Mouse (Mus musculus): ENCODE measurements at regions not wholly inside any gene's neighbourhood (a gene's known extent, or its start where the extent isn't known, plus 50 kb on each side); places are given as distances from the start of the nearest gene placed in this dataset.
A peak's percentile ranks its signal among the peaks of the same experiment; 100 is the strongest.

DNA sequence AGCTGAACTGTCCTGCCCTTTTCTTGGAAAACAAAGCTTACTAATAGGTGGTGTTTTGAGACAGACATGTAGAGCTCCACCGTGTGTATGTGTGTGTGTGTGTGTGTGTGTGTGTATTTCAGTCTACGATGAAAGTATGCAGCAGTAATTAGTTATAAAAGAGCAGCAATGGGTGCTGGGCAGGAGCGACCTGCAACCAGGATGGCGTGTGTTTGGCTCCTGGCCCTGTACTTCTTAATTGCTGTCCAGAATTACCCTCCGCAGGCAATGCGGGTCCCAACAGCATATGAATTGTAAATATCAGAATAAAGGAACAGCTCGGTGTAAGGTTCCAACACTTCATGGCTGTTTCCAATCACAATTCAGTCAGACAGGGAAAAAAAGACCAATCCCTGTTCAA, 92.4 kb downstream of the Kcnrg start:
- Histone ChIP-seq H3K27ac (no peak overlapping the region), H3K4me3 (no peak overlapping the region), H3K36me3 (no peaks in the 10 kb centered on the region), H3K27me3 (ENCODE audit: low read depth, poor library complexity, severe bottlenecking) (no peaks in the 10 kb centered on the region), H3K9me3 (replicated peaks) (no peaks in the 10 kb centered on the region), H3K4me1 (peaks cover 39% of the 10 kb centered on the region)
- WGBS, result 84% methylated on average over 7 of the region's 7 CpGs
- no peak for DNase-seq (ENCODE audit: low spot score)

DNA sequence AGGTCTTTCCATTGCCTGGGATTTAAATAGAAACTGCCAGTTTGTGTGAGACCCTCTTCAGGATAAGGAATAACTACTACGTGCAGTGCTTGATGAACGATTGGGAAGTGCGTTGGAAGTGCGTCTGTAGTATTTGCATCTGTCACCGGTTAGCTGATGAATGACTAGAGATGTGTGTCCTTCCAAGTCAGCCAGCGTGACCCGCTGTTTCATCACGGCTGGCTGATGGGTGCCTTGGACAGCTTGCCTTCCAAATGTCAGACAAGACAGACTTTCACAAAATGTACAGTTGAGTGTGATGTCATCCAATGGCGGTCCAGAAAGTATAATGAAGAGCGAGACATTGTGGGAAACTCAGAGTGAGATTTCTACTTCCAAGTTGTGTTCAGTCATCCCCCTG, 93.9 kb downstream of the Kcnrg start:
- no peaks in the 10 kb centered on the region for H3K27me3 ChIP-seq (ENCODE audit: low read depth, poor library complexity, severe bottlenecking)
- DNase-seq (ENCODE audit: low spot score), result no peak

GRCm38 (mm10) chr14:61703916-61704315, 96.7 kb downstream of the Kcnrg start:
- no peaks in the 10 kb centered on the region for H3K36me3 ChIP-seq
- H3K9me3 ChIP-seq (replicated peaks), result no peaks in the 10 kb centered on the region
- H3K27me3 ChIP-seq (ENCODE audit: low read depth, poor library complexity, severe bottlenecking), result no peaks in the 10 kb centered on the region
- no peak overlapping the region for H3K4me3 ChIP-seq
- no peak overlapping the region for H3K27ac ChIP-seq
- peaks cover 13% of the 10 kb centered on the region for H3K4me1 ChIP-seq
- DNase-seq (ENCODE audit: low spot score), result no peak
- WGBS, result 88% methylated on average over 3 of the region's 3 CpGs

More for the DNA sequence above, 93.9 kb downstream of the Kcnrg start:
- WGBS, result 75% methylated on average over 10 of the region's 10 CpGs
- H3K36me3 ChIP-seq, result no peaks in the 10 kb centered on the region
- H3K4me1 ChIP-seq, result peaks cover 35% of the 10 kb centered on the region
- no peak overlapping the region for H3K27ac ChIP-seq
- no peak overlapping the region for H3K4me3 ChIP-seq
- H3K9me3 ChIP-seq (replicated peaks), result no peaks in the 10 kb centered on the region

DNA sequence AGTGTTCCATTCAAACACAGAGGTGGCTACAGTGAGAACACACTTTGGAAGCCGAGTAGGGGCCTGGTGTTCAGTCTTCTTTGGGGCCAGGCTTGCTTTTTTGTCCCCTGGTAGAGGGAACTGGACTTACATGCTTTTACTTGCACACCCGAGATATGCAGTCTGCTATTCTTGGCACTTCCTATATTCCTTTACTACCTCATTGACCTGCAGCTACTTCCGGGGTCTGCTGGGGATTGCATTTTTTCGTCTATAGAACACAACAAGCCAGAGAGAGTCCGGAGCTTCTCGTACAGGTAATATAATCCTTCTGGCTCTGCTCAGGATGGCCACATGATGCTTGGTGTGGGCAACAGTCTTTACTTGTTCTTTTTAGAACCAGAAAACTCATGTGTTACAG, 99.7 kb downstream of the Kcnrg start:
- no peak for DNase-seq (ENCODE audit: low spot score)
- Histone ChIP-seq H3K9me3 (replicated peaks) (no peaks in the 10 kb centered on the region), H3K4me1 (peaks cover 16% of the 10 kb centered on the region), H3K27ac (no peak overlapping the region), H3K4me3 (no peak overlapping the region), H3K27me3 (ENCODE audit: low read depth, poor library complexity, severe bottlenecking) (no peaks in the 10 kb centered on the region), H3K36me3 (no peaks in the 10 kb centered on the region)
- 89% methylated on average over 6 of the region's 6 CpGs for WGBS

- Histone ChIP-seq H3K9me3 (replicated peaks) (no peaks in the 10 kb centered on the region), H3K36me3 (no peaks in the 10 kb centered on the region), H3K4me3 (no peak overlapping the region), H3K4me1 (peaks cover 17% of the 10 kb centered on the region), H3K27me3 (ENCODE audit: low read depth, poor library complexity, severe bottlenecking) (no peaks in the 10 kb centered on the region), H3K27ac (no peak overlapping the region)
- 90% methylated on average over 6 of the region's 6 CpGs for WGBS
- no peak for DNase-seq (ENCODE audit: low spot score)
These were observed 101.1 kb downstream of the Kcnrg start for GRCm38 (mm10) chr14:61708331-61708730.

GRCm38 (mm10) chr14:61715746-61716145, 108.5 kb downstream of the Kcnrg start:
- H3K4me3 ChIP-seq, result no peak overlapping the region
- peaks cover 10% of the 10 kb centered on the region for H3K4me1 ChIP-seq
- peaks cover 3% of the 10 kb centered on the region; the same call in 1 of the 2 replicates for H3K9me3 ChIP-seq (replicated peaks)
- H3K36me3 ChIP-seq, result no peaks in the 10 kb centered on the region
- H3K27me3 ChIP-seq (ENCODE audit: low read depth, poor library complexity, severe bottlenecking), result no peaks in the 10 kb centered on the region
- DNase-seq (ENCODE audit: low spot score), result no peak
- no peak overlapping the region for H3K27ac ChIP-seq
- WGBS, result 93% methylated on average over 4 of the region's 4 CpGs

GRCm38 (mm10) chr14:61718392-61719124, 111.3 kb downstream of the Kcnrg start:
- Histone ChIP-seq H3K4me3 (no peak overlapping the region), H3K4me1 (peaks cover 3% of the 10 kb centered on the region), H3K36me3 (no peaks in the 10 kb centered on the region), H3K9me3 (replicated peaks) (peaks cover 3% of the 10 kb centered on the region; the same call in 1 of the 2 replicates), H3K27ac (no peak overlapping the region), H3K27me3 (ENCODE audit: low read depth, poor library complexity, severe bottlenecking) (no peaks in the 10 kb centered on the region)
- DNase-seq (ENCODE audit: low spot score), result no peak
- 70% methylated on average over 4 of the region's 4 CpGs for WGBS

GRCm38 (mm10) chr14:61721302-61721701, 114.0 kb downstream of the Kcnrg start:
- no peak overlapping the region for H3K4me3 ChIP-seq
- no peak for DNase-seq (ENCODE audit: low spot score)
- H3K4me1 ChIP-seq, result peaks cover 3% of the 10 kb centered on the region
- no peaks in the 10 kb centered on the region for H3K27me3 ChIP-seq (ENCODE audit: low read depth, poor library complexity, severe bottlenecking)
- H3K9me3 ChIP-seq (replicated peaks), result no peaks in the 10 kb centered on the region
- no peak overlapping the region for H3K27ac ChIP-seq
- 91% methylated on average over 4 of the region's 4 CpGs for WGBS
- no peaks in the 10 kb centered on the region for H3K36me3 ChIP-seq

GRCm38 (mm10) chr14:61724942-61725341, 117.7 kb downstream of the Kcnrg start:
- DNase-seq (ENCODE audit: low spot score), result no peak
- Histone ChIP-seq H3K9me3 (replicated peaks) (no peaks in the 10 kb centered on the region), H3K4me1 (peaks cover 12% of the 10 kb centered on the region), H3K27ac (no peak overlapping the region), H3K27me3 (ENCODE audit: low read depth, poor library complexity, severe bottlenecking) (no peaks in the 10 kb centered on the region), H3K36me3 (no peaks in the 10 kb centered on the region), H3K4me3 (no peak overlapping the region)
- 91% methylated on average over 3 of the region's 3 CpGs for WGBS

GRCm38 (mm10) chr14:61728562-61728961, 121.3 kb downstream of the Kcnrg start:
- WGBS, result 32% methylated on average over 5 of the region's 5 CpGs
- H3K27ac ChIP-seq, result peak overlapping the region; percentile 58
- no peaks in the 10 kb centered on the region for H3K36me3 ChIP-seq
- H3K4me1 ChIP-seq, result peaks cover 12% of the 10 kb centered on the region
- DNase-seq (ENCODE audit: low spot score), result no peak
- no peaks in the 10 kb centered on the region for H3K9me3 ChIP-seq (replicated peaks)
- no peaks in the 10 kb centered on the region for H3K27me3 ChIP-seq (ENCODE audit: low read depth, poor library complexity, severe bottlenecking)
- H3K4me3 ChIP-seq, result no peak overlapping the region

GRCm38 (mm10) chr14:61735541-61735940, 128.3 kb downstream of the Kcnrg start:
- WGBS, result 78% methylated on average over 6 of the region's 6 CpGs
- H3K27ac ChIP-seq, result peak overlapping the region; percentile 85
- peaks cover 38% of the 10 kb centered on the region for H3K4me1 ChIP-seq
- no peak overlapping the region for H3K4me3 ChIP-seq
- no peaks in the 10 kb centered on the region for H3K36me3 ChIP-seq
- DNase-seq (ENCODE audit: low spot score), result no peak
- H3K9me3 ChIP-seq (replicated peaks), result no peaks in the 10 kb centered on the region
- no peaks in the 10 kb centered on the region for H3K27me3 ChIP-seq (ENCODE audit: low read depth, poor library complexity, severe bottlenecking)

DNA sequence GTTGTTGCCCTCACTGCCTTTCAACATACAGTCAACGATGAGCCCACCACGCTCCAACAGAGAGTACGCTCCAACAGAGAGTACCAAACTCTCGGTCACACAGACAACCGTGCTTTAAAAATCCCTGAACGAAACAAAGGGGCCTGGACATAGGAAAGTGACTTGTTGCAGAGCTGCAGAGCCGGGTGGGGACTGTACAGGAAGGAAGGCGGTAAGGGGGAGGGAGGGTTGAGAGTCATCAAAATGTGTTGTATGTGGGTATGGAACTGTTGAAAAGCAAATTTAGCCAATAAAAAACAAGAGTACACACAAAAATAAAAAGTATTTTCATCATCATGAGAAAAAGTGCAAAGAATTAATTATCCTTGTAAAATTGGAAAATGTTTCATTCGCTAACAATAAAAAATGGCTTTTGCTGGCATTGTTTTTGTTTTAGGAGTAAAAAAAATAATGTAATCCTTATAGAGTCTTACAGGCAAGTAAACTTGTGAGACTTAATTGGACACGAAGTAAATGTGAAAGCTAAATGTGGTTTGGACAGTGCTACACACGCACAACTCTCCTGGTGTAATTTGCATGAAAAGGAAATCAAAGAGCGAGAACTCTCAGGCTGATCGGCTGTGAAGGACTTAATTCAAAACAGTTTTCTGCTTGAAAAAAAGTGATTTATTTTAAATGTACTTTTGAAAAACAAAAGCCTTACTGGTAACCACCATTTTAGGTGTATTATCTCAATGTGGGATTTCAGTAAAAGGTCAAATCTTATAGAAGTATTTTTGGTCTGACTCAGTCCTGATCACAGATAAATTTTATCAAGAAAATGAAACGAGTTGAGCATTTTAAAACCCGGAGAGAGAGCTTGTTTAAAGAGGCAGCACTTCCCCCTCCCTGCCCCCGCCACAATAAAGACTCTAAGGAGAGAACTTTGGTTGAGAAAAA, 129.4 kb downstream of the Kcnrg start:
- peak overlapping the region; percentile 85 for H3K27ac ChIP-seq
- peaks cover 40% of the 10 kb centered on the region for H3K4me1 ChIP-seq
- 36% methylated on average over 16 of the region's 16 CpGs for WGBS
- peak; percentile 54 for DNase-seq (ENCODE audit: low spot score)
- H3K27me3 ChIP-seq (ENCODE audit: low read depth, poor library complexity, severe bottlenecking), result no peaks in the 10 kb centered on the region
- H3K36me3 ChIP-seq, result no peaks in the 10 kb centered on the region
- H3K9me3 ChIP-seq (replicated peaks), result no peaks in the 10 kb centered on the region
- H3K4me3 ChIP-seq, result no peak overlapping the region

DNA sequence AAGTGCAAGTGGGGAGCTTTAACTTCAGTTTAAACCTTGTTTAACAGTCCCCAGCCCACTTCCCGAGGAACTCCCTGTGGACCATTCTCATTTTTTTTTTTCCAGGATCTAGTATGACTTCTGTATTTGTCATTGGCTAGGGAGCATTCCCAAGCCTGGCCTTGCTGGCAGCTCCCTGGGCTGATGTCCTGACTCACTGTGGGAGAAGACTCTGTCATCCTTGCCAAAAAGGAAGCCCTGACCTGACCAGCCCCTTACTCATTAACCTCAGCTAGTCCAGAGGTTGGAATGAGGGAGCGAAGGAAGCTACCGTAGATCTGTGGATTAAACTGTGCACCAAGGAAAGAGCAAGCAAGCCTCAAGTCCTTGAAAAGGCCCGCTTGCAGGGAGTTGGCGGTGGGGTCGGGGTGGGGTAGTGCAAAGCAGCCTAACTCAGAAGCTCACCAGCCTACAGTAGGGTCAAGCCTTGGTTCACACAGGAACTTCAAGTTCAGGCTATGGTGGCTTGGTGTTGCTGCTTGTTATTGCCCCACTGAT, 130.3 kb downstream of the Kcnrg start:
- WGBS, result 82% methylated on average over 6 of the region's 6 CpGs
- no peak overlapping the region for H3K4me3 ChIP-seq
- H3K36me3 ChIP-seq, result no peaks in the 10 kb centered on the region
- H3K4me1 ChIP-seq, result peaks cover 40% of the 10 kb centered on the region
- H3K27me3 ChIP-seq (ENCODE audit: low read depth, poor library complexity, severe bottlenecking), result no peaks in the 10 kb centered on the region
- no peaks in the 10 kb centered on the region for H3K9me3 ChIP-seq (replicated peaks)
- DNase-seq (ENCODE audit: low spot score), result no peak
- H3K27ac ChIP-seq, result peak overlapping the region; percentile 85

Data from limb, embryonic 10.5 days (tissue).